Mouse (Mus musculus) CD4-positive, CD25-positive, alpha-beta regulatory T cell, adult 4 months (primary cell): ENCODE results near the gene Adcy7. TPM values are rescaled to one million over a fixed set of nuclear protein-coding genes. Genes with fewer than 3 reads are reported as not detected.

Experiments used
- ATAC-seq: one replicate; pipeline ENCODE4 v1.8.0; 2017
- polyA plus RNA-seq, 2 experiments: library from polyadenylated mRNA; unstranded; fragments of 100-300 nt; shearing (Covaris generic); gene quantifications; one replicate each; pipeline ENCODE4 v1.2.1; 2017

Gene Adcy7
- polyA plus RNA-seq, 2 experiments from 2014 or later: 79.4 to 143 TPM

DNA sequence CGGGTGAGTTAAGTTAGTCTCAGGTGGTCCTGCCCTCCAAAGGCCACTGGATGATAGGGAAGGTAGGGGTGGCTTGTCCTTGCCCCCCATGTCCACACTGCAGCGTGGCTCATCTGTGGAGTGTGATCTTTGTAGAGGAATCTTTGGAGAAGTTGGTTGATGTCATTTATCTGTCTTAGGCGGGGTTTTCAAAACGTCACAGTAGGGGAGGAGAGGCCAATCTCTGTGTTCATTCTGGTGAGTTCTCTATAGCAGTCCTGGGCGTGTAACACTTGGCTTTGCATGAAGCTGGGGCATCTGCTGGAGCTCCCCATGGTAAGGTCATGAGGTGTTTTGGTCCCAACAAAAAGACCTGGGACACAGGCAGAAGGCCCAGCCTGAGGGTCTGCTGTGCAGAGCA, 1.9 kb downstream of the Adcy7 start:
- ATAC-seq: no peak

GRCm38 (mm10) chr8:88279220-88279619, 7.0 kb downstream of the Adcy7 start:
- peak; percentile 41 for ATAC-seq

DNA sequence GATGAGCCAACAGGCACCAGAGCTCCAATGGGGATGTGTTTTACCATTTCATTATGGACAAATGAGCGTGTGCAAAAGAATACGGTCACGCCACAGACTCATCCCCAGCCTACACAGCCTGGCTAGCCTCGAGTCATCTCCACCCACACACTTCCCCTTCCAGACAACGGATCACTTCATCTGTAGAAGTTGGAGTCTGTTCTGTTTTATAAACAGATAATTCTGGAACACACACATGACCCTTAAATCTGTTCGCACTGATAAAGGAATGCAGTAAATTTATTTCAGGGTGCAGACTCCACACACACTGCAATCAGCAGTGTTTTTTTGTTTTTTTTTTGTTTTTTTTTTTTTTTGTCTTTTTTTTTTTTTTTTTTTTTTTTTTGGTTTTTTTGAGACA, 7.5 kb downstream of the Adcy7 start:
- peak; percentile 90 for ATAC-seq

- no peak for ATAC-seq
Observed at GRCm38 (mm10) chr8:88280904-88281303, 8.7 kb downstream of the Adcy7 start.

GRCm38 (mm10) chr8:88282684-88283083, 10.5 kb downstream of the Adcy7 start:
- ATAC-seq: no peak

DNA sequence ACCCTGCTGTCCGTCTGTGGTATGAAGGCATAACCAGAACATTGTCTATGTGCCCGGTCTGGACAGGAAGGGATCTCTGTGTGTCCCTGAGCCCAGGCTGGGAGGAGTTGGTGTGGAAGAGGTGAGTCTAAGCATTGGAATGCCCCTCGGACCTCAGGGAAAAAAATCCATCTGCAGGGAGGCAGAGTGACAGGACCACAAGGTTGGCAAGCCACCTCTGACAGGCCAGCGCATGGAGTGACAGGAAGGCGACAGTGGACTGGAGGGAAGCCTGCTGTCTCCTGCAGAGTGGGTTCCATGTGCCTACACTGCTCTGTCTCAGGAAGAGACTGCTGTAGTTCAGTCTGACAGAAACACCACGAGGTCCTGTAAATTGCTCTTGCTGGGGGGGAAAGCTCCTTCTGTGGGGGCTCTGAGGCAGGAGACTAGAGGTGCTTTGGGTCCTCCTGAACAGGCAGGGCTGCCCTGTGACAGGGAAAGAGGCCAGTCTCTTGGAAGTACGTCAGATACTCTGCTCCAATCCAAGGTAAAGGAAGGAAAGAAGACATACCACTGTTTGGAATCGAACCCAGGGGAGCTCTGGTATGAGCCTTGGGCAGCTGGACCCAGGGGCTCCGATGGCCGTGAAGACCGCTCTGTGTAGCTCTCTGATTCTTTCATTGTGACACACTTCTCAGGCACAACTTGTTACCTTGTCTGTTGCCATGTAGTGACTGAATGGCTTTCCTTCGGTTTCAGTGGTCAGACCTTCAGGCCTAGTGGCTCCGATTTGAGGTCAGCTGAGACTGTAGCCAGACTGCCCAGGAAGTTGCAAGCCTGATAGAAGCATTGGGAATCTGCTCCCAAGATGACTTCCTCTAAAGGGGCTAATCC, 11.3 kb downstream of the Adcy7 start:
- ATAC-seq: no peak

- ATAC-seq: no peak
Observed at GRCm38 (mm10) chr8:88284738-88285137, 12.5 kb downstream of the Adcy7 start.

DNA sequence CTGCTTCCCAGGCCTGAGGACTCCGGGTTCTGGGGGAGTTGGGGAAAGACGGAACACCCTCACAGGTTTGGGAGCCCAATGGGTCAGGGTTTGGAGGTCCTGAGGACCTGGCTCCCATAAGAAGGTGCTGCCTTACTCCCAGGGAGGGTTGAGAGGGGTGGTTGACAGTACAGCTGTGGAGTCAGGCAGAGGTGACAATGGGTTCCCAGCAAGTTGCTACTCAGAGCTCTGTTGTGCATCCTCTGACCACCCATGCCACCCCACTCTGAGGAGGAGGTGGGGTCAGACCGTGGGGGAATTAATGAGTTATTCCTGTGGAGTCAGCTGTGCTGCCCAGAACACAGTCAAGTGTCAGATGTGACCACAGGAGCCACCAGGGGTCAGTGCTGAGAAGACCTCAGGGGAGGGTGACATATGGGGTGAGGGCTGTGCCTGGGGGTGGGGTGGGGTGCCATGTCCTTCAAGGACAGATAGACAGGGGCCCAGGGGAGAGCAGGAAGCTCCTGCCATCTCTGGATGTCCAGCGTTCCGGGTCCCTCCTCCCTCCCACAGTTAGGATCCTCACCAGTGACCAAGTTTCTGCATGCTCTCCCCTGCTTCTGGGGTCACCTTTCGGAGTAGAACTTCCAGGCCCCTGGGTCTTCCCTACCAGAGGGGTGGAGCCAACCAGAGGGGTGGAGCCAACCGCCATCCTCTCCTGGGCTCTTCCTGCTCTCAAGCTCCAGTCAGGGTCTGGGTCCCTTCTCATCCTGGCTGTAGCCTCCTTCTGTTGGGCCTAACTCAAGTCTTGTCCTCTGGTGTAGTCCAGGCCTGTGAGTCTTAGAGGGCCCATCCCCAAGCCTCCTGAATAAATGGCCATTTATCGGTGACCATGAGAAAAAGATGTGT, 13.5 kb downstream of the Adcy7 start:
- ATAC-seq: no peak

DNA sequence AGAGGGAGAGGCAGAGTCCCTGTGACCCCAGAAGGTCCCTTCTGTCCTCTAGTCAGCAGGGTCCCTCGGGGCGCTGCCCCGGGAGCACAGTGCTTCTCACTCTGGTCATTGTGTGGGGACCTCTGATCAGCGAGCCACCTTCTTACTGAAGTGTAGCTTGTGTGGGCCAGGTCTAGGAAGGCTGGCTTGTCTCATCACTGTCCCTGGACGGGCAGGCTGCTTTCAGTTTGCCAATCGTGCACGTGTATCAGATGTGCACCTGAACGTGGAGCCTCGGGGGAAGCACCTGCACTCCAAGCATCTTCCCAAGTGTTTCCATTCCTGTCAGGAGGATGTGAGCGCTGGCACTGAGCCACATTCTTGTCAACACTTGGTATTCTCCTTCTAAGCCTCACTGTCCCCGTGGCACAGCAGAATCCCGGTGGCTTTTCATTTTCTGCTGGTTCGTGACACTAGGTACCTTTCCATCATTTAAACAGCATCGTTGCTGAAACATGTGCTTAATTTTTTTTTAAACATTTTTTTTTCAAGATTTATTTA, 14.3 kb downstream of the Adcy7 start:
- no peak for ATAC-seq

GRCm38 (mm10) chr8:88288622-88289242, 16.5 kb downstream of the Adcy7 start:
- ATAC-seq: peak; percentile 84

DNA sequence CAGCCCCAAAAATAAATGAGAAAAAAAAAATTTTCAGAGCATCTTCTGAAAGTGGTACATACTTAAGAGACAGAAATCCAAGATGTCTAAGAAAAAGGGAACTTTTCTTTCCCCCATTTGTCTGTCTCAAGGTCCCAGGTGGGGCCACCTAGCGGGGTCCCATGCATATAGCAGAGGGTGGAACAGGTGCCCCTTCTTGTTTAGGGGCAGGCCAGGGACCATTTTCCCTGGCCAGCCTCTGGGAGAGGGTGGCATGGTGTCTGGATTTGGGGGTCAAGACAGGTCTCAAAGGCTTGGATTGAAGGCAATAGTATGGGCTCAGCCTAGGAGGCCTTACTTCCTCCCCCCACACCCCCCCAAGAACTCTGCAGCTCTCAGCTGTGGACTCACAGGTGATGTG, 17.7 kb downstream of the Adcy7 start:
- ATAC-seq: peak; percentile 15

DNA sequence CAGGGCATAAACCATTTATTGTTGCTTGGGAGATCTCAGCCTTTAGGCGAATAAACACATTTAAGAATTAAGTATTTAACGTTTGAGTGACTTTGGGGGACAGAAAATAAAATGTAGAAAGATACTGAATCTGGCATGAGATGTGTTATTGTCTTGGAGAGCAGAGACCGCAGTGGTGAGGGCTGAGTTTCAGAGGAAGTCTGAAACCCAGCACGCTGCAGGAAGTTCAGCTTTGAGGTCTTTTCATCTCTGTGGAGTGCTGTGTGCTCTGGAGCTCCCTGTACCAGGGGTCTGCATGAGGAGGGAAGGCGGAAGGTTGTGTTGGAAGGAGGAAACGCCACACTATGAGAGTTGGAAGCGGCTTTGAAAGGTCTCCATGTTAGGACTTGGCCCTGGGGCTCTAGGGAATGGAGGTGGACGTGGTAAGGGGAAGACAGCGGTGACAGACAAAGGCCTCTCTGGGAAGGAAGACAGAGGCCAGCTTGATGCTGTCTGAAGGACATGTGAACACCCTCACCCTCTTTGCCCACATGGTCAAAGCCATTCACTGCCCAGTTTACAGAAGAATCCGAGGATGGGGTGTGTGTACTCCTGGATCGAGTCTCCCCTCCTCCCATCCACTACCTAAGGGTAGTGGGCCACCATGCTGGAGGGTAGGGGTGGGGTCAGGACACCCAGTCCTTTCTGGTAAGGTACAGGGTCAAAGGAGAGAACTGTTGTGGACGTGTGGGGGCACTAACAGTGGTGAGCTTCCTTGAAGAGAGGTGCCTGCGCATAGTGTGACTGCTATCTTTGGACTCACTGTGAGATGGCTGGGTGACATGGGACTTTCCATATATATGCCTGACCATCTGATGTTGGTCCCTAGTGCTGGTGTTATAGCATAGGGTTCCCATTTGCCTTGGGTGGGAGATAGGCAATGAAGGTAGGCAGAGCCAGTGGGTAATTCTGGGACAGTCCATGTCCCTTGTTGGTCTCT, 18.4 kb downstream of the Adcy7 start:
- ATAC-seq: peak; percentile 58

GRCm38 (mm10) chr8:88291305-88291690, 19.1 kb downstream of the Adcy7 start:
- ATAC-seq: no peak

DNA sequence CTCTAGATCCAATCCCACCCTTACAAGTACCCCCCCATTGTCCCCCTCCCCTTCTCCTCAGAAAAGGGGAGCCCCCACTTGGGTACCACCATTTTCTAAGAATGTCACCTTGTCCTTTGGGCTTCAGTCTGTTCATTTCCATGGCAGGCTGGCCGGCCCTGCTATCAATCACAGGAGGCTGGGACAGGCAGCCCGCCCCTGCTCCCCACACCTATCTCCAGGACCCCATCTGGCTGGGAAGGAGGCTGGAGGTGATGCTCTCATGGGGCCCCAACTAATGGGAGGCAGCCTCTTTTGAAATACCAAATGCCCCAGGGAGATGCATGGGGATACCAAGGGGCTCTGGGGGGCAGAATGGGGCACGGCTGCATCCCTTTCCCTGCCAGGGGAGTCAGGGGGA, 20.7 kb downstream of the Adcy7 start:
- no peak for ATAC-seq

- peak; percentile 18 for ATAC-seq
Observed at GRCm38 (mm10) chr8:88293590-88294356, 21.6 kb downstream of the Adcy7 start.

DNA sequence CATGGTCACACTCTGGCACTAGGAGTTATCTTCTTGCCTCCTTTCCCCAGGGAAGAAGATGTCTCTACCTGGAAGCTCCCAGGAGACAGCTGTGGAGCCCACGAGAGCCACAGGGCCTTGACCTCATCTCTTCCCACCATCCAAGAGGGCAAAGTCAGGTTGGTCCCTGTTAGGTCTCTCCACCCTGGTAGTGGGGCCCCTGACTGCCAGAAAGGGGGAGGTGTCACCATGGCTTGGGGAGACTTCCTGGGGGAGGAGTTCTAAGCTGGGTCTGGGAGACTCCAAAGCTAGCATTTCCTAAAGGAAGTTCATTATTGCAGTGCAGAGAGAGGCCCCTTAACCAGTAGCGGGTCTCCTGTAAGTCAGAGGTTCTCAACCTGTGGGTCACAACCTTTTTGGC, 22.8 kb downstream of the Adcy7 start:
- no peak for ATAC-seq

DNA sequence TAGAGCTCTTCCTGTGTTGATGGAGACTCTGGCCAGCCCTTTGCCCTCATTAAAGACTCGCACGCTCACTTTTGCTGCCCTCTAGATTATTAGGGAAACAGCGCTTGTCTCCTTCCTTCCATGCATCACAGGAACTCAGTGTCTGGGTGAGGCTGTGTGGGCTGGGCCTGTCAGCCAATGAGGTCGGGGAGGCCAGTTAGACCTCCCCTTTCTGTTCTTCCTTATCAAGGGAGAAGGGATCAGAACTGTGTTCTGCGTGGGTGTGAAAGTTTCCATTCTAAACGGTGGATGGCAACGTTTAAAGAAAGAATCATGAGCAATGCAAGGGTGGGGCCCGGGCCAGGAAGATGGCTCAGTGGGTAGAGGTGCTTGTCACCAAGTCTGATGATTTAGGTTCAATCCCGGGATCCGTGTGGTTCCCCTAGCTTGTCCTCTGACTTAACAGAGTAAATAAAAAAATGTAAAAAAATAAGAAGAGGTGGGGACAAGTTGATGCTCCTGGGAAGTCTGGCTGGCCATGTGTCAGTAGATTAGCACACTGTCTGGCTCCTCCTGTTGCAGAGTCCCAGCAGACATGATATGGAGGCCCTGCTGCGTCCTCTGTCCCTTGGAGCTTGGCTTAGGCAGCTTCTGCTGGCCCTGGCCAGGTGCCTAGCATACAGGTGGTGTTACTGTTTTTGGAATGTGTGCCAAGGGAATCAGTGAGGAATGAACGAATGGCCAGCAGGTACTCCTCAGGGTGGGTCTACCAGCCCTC, 26.0 kb downstream of the Adcy7 start:
- ATAC-seq: peak; percentile 61

GRCm38 (mm10) chr8:88298733-88299103, 26.5 kb downstream of the Adcy7 start:
- no peak for ATAC-seq

GRCm38 (mm10) chr8:88299907-88300603, 27.9 kb downstream of the Adcy7 start:
- ATAC-seq: no peak
